Mouse (Mus musculus) embryonic facial prominence, embryonic 13.5 days (tissue): ENCODE results near the gene Sgta. TPM values are rescaled to one million over a fixed set of nuclear protein-coding genes. Genes with fewer than 3 reads are reported as not detected.

Source experiments
- ATAC-seq: fragments of 200-750 bp; cut with Nextera tagmentation; 2 replicates; pipeline ENCODE4 v1.8.0; 2017; ENCODE audit warnings: low read depth; ENCODE audit not compliant: insufficient number of reproducible peaks, insufficient read depth, low FRiP score, low TSS enrichment
- H3K27ac ChIP-seq: fragments of 300-500 bp; sonication (generic); 2 replicates; pipeline ENCODE4 v1.5.1; 2015; ENCODE audit warnings: moderate library complexity, mild to moderate bottlenecking, inconsistent platforms
- H3K27me3 ChIP-seq: fragments of 300-500 bp; sonication (generic); 2 replicates; pipeline ENCODE4 v1.6.1; 2015; ENCODE audit warnings: mild to moderate bottlenecking, inconsistent platforms
- H3K36me3 ChIP-seq: fragments of 300-500 bp; sonication (generic); 2 replicates; pipeline ENCODE4 v1.6.1; 2015; ENCODE audit warnings: mild to moderate bottlenecking, inconsistent platforms
- H3K4me1 ChIP-seq: fragments of 300-500 bp; sonication (generic); 2 replicates; pipeline ENCODE4 v1.6.1; 2015; ENCODE audit warnings: inconsistent platforms
- H3K4me2 ChIP-seq: fragments of 300-500 bp; sonication (generic); 2 replicates; pipeline ENCODE4 v1.6.1; 2015; ENCODE audit warnings: moderate library complexity, mild to moderate bottlenecking, inconsistent platforms
- H3K4me3 ChIP-seq: fragments of 300-500 bp; sonication (generic); 2 replicates; pipeline ENCODE4 v1.5.1; 2015; ENCODE audit warnings: mild to moderate bottlenecking, inconsistent platforms
- H3K9ac ChIP-seq: fragments of 300-500 bp; sonication (generic); 2 replicates; pipeline ENCODE4 v1.6.1; 2015; ENCODE audit warnings: mild to moderate bottlenecking, inconsistent platforms
- H3K9me3 ChIP-seq: fragments of 300-500 bp; sonication (generic); 2 replicates; pipeline ENCODE4 v1.6.1; 2016; ENCODE audit warnings: inconsistent platforms
- WGBS: fragments of 180-500 bp; shearing (Covaris S2); methylation state at CpG from one replicate; pipeline ENCODE4 v1.1.7; 2015; ENCODE audit warnings: mixed read lengths; 5-methylcytosine and 5-hydroxymethylcytosine counted together
- polyA plus RNA-seq: library from polyadenylated mRNA; unstranded; fragments of >200 nt; fragmentation: Nextera tagmentation; extraction: Ambion mirVana; gene quantifications from 2 replicates; pipeline ENCODE4 v1.2.1, GENCODE M21; 2015

Gene Sgta
- 218 and 222 TPM in 2 replicates for polyA plus RNA-seq

DNA sequence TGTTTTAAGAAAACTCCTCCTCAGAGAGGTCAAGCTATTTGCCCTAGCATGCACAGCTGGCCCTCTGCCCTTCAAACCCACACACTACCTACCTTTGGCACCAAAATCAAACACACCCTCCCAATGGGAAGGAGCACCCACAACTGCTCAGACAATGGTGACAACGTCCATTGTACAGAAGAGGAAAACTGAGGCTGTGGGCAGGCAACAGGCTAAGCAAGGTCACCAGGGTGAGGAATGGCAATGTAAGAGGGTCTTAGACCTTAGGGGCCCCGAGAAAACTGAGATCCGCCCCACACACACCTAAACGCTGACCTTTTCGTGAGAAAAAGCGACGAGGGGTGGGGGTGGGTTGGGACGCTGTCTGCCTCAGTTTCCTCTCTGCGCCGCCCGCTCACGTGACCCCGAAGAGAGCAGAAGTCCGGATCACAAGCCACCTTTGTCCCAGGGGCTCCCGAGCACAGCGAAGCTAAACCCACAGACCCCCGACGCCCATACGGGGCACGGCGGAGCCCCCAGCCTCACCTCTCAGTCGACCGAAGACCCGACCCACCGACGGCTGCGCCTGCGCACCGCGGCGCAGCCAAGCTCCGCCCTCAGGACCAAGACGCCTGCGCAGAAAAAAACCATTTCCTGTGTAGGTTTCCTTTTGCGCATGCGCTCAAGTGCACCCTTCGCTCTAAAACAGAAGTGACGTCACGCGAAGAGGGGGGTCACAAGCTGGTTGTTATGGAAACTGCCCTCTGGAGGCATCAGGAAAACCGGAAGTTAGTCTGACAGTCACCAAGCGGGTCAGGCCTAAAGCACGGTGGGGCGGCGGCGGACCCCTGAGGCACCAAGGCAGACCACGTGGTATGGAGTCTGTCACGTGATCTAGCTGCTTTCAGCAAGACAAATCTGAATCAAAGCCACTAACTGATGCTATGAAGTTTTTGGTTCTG, at the start of gene Sgta:
Gene Sgta (minus strand): TSS at position 579 of the 941 bp plus-strand sequence.
- H3K27ac ChIP-seq, result no peak within 1 kb of the TSS
- H3K4me2 ChIP-seq, result peak within 1 kb of the TSS; percentile 89
- 0 out of 2 replicates have a peak, but pooled peaks cover 8% of the 10 kb centered on the region for H3K36me3 ChIP-seq
- H3K9me3 ChIP-seq, result no peaks in the 10 kb centered on the region
- H3K4me3 ChIP-seq, result peak within 1 kb of the TSS; percentile 72
- H3K4me1 ChIP-seq, result peaks cover 35% of the 10 kb centered on the region
- WGBS, result under 1% methylated on average over 48 of the region's 48 CpGs
- peak within 1 kb of the TSS; percentile 84 for H3K9ac ChIP-seq
- ATAC-seq, result peak; percentile 90
- H3K27me3 ChIP-seq, result no peaks in the 10 kb centered on the region

DNA sequence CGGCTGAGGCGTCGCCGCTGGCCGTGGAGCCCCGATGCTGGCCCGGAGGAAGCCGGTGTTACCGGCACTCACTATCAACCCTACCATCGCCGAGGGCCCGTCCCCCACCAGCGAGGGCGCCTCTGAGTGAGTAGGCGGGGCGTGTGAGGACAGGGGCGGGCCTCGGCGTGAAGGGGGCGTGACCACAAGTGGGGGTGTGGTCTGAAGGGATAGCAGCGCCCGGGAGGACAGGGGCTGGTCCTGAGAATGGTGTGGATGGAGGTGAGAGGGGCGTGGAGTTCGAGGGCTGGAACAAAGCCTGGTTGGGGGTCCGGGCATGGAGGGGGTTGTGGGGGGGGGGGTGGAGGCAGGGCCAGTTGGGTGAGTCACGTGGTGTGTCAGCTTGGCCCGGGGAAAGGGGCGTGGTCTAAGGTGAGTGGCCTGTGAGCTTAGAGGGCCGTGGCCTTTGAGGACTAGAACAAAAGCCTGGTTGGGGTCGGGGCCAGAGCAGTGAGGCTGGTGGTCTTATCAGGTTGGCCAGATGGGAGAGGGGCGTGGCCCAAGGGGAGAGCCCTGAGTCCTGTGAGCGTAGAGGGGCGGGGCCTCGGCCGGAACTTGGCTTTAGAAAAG, 46.2 kb upstream of the Sgta start:
- Histone ChIP-seq H3K27ac (peak overlapping the region; percentile 99), H3K4me1 (peaks cover 23% of the 10 kb centered on the region), H3K9me3 (no peaks in the 10 kb centered on the region), H3K4me2 (peak overlapping the region; percentile 68), H3K4me3 (peak overlapping the region; percentile 93), H3K9ac (peak overlapping the region; percentile 99), H3K27me3 (no peaks in the 10 kb centered on the region), H3K36me3 (peaks cover 32% of the 10 kb centered on the region)
- ATAC-seq, result peak; percentile 77
- WGBS, result 1% methylated on average over 35 of the region's 35 CpGs

DNA sequence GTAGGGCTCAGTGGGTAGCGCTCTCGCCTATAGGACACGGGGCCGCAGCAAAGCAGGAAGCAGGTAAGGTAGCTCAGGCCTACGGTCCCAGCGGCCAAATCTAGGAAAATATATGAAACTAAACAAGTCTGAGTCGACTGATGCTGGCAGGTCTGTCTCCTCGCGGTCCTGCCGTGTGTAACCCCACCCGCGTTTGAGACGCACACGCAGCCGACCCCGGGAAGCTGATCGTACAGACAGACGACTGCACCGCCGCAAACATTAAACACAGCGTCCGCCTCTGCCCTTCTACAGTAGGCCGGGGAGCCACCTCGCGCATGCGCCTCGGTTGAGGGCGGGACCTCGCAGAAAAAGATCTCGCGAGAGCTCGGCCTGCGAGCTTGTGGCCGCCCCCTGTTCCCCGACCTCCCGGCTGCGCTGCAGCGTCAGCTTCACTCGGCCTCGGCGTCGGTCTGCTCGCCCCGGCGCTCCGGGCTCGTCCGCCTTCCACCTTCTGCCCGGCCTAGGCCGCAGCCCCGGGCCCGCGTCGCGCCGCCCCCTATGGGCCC, 45.7 kb upstream of the Sgta start, which contains the start of gene Map2k2:
Gene Map2k2 (plus strand): TSS at position 351 of the 548 bp plus-strand sequence.
- Histone ChIP-seq H3K4me2 (peak within 1 kb of the TSS; percentile 68), H3K4me1 (peaks cover 23% of the 10 kb centered on the region), H3K9me3 (no peaks in the 10 kb centered on the region), H3K36me3 (peaks cover 26% of the 10 kb centered on the region), H3K27me3 (no peaks in the 10 kb centered on the region), H3K27ac (peak within 1 kb of the TSS; percentile 99), H3K4me3 (peak within 1 kb of the TSS; percentile 93), H3K9ac (peak within 1 kb of the TSS; percentile 99)
- under 1% methylated on average over 54 of the region's 56 CpGs for WGBS
- ATAC-seq, result peak; percentile 89

DNA sequence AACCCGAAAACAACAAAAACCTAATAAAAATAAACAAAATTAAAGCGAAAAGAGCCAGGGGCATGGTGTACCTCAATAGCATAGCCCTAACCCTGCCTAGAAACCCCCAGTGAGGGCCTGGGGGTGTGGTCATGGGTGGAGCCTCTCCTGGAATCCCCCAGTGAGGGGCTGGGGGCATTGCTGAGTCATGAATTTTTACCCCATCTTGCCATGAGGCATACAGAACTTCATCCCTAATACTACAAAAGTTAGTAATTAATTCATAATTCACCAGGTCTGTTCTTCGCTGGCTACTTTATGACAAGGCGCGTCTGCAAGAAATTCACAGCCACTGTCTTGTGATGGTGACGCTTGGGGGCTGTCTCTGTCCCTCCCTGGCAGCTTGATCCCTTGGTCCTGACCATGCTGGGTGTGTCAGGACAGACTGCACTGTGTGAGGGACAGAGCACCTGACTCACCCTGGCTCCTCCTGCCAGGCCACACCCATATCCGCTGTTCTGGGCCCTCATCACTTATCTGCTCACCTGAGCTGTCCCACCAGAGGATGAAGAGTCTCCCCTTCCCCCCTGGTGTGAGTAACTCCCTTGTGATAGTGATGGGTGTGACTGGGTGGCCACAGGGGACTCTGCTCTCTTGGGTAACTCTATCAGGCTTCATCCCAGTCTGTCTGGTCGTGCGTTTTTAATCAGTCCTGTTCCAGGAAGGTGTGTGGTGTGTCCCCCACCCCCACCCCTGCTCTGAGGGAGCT, 35.1 kb upstream of the Sgta start:
- Histone ChIP-seq H3K4me2 (no peak overlapping the region), H3K9ac (no peak overlapping the region), H3K27me3 (no peaks in the 10 kb centered on the region), H3K27ac (no peak overlapping the region), H3K36me3 (no peaks in the 10 kb centered on the region), H3K4me1 (no peaks in the 10 kb centered on the region), H3K4me3 (no peak overlapping the region), H3K9me3 (no peaks in the 10 kb centered on the region)
- 54% methylated on average over 9 of the region's 9 CpGs for WGBS
- ATAC-seq, result no peak

DNA sequence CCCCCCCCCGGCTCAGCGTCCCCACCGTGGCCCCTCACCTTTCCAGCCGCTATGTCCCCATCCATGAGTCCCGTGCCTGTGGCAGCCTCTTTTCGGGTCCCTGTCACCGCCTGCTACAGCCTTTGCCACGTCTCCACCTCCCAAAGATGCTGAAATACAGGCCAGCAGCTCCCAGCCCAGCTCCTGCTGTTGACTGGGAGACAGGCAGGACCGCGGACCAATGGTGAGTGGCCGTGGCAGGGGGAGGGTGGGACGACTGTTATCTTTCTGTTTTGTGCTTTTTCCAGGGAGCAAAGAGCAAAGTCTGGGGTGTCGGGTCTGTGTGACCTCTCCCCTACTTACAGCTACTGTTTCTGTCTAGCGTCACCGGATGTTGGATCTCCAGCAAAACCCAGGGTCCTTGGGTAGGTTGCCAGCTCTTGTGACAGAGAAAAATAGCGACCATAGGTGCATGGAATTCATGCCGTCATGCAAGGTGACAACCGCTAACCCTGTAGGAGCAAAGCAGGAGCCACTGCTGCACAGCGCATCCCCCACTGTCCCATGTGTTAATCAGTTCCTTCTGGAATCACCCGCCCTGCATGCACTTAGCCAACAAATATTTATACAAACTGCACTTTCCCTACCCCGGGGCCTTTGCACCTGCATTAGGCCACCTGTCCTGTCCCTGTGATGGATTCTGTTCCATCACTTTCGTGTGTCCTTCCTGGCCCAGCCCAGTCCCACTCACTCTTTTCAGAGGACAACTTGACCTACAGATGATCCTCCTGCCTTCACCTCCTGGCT, 32.7 kb upstream of the Sgta start:
- peaks cover 7% of the 10 kb centered on the region for H3K4me1 ChIP-seq
- no peak overlapping the region for H3K4me3 ChIP-seq
- no peak overlapping the region for H3K4me2 ChIP-seq
- no peak overlapping the region; the same call in 1 of the 2 replicates for H3K9ac ChIP-seq
- H3K9me3 ChIP-seq, result no peaks in the 10 kb centered on the region
- H3K36me3 ChIP-seq, result no peaks in the 10 kb centered on the region
- no peak for ATAC-seq
- 57% methylated on average over 22 of the region's 22 CpGs for WGBS
- no peak overlapping the region for H3K27ac ChIP-seq
- no peaks in the 10 kb centered on the region for H3K27me3 ChIP-seq

DNA sequence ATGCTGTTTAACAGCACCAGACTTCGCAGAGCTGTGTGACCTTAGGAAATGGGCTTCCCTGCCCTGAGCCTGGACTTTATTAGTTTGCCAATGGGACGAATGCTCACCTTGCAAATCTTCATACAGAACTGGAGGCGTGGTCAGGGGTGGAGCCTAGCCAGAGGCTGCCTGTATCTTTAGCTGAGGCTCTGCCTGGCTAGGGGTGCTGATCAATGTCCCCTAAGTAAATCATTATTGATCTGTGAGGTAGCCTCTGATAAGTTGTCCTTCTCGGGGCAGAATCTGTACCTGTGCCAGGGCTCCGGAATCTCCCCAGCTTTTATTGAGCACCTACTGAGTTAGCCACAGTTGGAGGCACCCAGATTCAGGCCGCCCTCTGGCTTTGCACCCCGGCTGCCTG, 30.6 kb upstream of the Sgta start:
- Histone ChIP-seq H3K4me3 (no peak overlapping the region), H3K9me3 (no peaks in the 10 kb centered on the region), H3K4me2 (no peak overlapping the region), H3K27me3 (no peaks in the 10 kb centered on the region), H3K9ac (no peak overlapping the region), H3K36me3 (no peaks in the 10 kb centered on the region), H3K4me1 (peaks cover 7% of the 10 kb centered on the region), H3K27ac (no peak overlapping the region)
- no peak for ATAC-seq
- 71% methylated on average over 7 of the region's 7 CpGs for WGBS

DNA sequence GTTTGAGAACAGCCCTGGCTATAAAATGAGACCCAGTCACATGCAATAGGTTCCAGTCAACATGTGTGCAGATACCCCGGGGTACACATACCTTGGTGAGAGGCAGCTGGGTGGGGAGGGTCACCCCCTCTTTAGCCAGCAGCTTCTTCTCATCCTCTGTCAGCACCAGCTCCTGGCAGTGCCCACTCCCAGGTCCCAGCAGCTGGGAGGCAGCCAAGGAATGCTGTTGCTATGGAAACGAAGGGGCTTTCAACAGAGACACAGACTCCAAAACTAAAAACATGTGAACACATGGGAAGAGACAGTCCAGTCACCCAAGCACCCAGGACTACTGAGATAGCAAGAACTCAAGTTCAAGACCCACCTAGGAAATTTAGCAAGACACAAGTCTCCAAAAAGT, 29.2 kb upstream of the Sgta start:
- H3K9me3 ChIP-seq, result no peaks in the 10 kb centered on the region
- ATAC-seq, result no peak
- H3K9ac ChIP-seq, result no peak overlapping the region

DNA sequence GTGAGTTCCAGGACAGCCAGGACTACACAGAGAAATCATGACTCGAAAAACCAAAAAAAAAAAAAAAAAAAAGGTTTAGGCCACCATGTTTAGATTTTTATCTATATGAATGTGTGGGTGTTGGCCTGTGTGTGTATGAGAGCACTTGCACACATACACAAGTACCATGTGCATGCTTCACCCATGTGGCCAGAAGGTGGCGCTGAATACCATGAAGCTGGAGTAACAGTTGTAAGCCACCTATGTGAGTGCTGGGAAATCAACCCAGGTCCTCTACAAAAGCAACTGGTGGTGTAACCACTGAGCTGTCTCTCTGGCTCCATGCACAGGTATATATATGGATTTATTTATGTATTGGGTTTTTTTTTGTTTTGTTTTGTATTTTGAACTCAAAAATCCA, 27.0 kb upstream of the Sgta start:
- 36% methylated on average over 2 of the region's 2 CpGs for WGBS

More for the DNA sequence above, 29.2 kb upstream of the Sgta start:
- Histone ChIP-seq H3K36me3 (no peaks in the 10 kb centered on the region), H3K4me1 (peaks cover 7% of the 10 kb centered on the region), H3K27ac (peak overlapping the region; percentile 51; the same call in 1 of the 2 replicates), H3K4me3 (no peak overlapping the region), H3K4me2 (no peak overlapping the region), H3K27me3 (no peaks in the 10 kb centered on the region)
- 36% methylated on average over 2 of the region's 2 CpGs for WGBS

DNA sequence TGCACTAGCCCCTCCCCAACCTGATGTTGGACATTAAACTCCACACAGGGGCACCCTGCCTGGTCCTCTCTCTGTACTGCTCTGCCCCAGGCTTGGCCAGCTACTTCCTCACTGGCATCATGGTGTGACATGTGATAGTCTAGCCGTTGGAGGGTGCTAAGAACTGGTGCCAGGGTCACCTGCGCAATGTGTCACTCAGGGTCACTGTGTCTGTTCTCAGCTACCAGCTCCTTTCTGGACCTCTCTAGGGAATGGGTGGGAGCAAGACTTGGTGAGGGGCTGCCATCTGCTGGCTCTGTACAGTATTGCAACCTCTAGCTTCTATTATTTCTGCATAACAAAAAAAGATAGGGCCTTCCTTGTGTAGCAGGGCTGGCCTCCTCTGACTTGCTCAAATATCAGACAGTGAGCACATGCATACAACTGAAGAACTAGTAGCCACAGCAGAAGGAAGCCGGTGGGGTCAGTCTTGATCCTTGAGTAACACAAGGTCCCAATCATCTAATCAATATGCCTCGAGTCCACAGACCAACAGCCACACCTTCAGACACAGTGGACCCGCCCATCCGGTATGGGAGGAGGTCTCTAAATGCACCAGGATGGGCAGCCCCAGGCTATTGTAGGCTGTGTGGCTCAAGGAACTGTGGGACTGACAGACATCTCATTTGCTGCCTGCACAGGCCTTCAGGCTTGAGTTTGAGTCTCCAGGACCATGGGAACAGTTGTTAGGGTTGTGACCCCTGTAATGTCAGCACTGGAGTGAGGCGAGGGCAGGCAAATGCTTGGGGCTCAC, 22.4 kb upstream of the Sgta start:
- H3K9me3 ChIP-seq, result no peaks in the 10 kb centered on the region
- no peak overlapping the region for H3K4me3 ChIP-seq
- H3K36me3 ChIP-seq, result peaks cover 62% of the 10 kb centered on the region
- ATAC-seq, result no peak
- H3K4me1 ChIP-seq, result no peaks in the 10 kb centered on the region
- H3K27ac ChIP-seq, result no peak overlapping the region
- no peaks in the 10 kb centered on the region for H3K27me3 ChIP-seq
- H3K9ac ChIP-seq, result no peak overlapping the region
- no peak overlapping the region for H3K4me2 ChIP-seq
- WGBS, result 74% methylated on average over 7 of the region's 7 CpGs

More for the DNA sequence above, 27.0 kb upstream of the Sgta start:
- no peaks in the 10 kb centered on the region for H3K9me3 ChIP-seq
- no peaks in the 10 kb centered on the region for H3K27me3 ChIP-seq
- H3K4me3 ChIP-seq, result no peak overlapping the region
- H3K4me1 ChIP-seq, result peaks cover 7% of the 10 kb centered on the region
- no peak overlapping the region for H3K4me2 ChIP-seq
- H3K36me3 ChIP-seq, result peaks cover 15% of the 10 kb centered on the region
- no peak for ATAC-seq
- H3K9ac ChIP-seq, result no peak overlapping the region
- no peak overlapping the region for H3K27ac ChIP-seq

DNA sequence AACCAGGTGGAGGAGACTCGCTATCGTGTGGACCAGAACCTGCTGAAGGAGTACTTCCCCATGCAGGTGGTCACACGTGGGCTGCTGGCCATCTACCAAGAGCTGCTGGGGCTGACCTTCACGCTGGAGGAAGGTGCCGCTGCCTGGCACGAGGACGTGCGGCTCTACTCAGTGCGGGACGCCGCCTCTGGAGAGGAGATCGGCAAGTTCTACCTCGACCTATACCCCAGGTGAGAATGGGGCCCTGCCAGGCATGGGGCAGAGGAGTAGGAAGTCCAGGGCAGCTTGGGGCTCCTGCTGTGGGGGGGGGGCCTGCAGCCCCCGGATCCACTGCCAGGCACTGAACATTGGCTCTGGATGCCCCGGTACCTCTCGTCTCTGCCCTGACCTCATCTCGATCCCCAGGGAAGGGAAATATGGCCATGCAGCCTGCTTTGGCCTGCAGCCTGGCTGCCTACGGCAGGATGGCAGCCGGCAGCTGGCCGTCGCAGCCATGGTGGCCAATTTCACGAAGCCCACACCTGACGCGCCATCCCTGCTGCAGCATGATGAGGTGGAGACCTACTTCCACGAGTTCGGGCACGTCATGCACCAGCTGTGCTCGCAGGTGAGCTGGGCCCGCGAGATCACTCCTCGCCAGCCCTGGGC, 20.2 kb upstream of the Sgta start:
- Histone ChIP-seq H3K9me3 (no peaks in the 10 kb centered on the region), H3K9ac (peak overlapping the region; percentile 36; the same call in 1 of the 2 replicates), H3K36me3 (peaks cover 84% of the 10 kb centered on the region), H3K4me1 (no peaks in the 10 kb centered on the region), H3K27ac (no peak overlapping the region), H3K4me3 (no peak overlapping the region), H3K27me3 (no peaks in the 10 kb centered on the region), H3K4me2 (no peak overlapping the region)
- no peak for ATAC-seq
- 92% methylated on average over 31 of the region's 31 CpGs for WGBS
